Mouse (Mus musculus) lung, postnatal 0 days (tissue): ENCODE results near the gene Fzd2. TPM values are rescaled to one million over a fixed set of nuclear protein-coding genes. Genes with fewer than 3 reads are reported as not detected.
A peak's percentile ranks its signal among the peaks of the same experiment; 100 is the strongest.

Experiments
- ATAC-seq: fragments of 200-750 bp; cut with Nextera tagmentation; 2 replicates; pipeline ENCODE4 v1.8.0; 2017; ENCODE audit warnings: moderate library complexity
- DNase-seq: peaks from one replicate; pipeline ENCODE4 v3.0.0-alpha.2; 2016; ENCODE audit warnings: low spot score
- H3K27ac ChIP-seq: fragments of 300-500 bp; sonication (generic); 2 replicates; pipeline ENCODE4 v1.5.1; 2014; ENCODE audit warnings: antibody characterized with exemption, mild to moderate bottlenecking, low read length, mixed read lengths
- H3K27me3 ChIP-seq: fragments of 300-500 bp; sonication (generic); replicated peaks from 2 replicates; pipeline ENCODE4 v1.6.1; 2014; ENCODE audit warnings: low read length, mixed read lengths; ENCODE audit not compliant: insufficient read depth
- H3K36me3 ChIP-seq: fragments of 300-500 bp; sonication (generic); 2 replicates; pipeline ENCODE4 v1.6.1; 2014; ENCODE audit warnings: low read length, mixed read lengths; ENCODE audit not compliant: insufficient read depth
- H3K4me1 ChIP-seq: fragments of 300-500 bp; sonication (generic); 2 replicates; pipeline ENCODE4 v1.6.1; 2014; ENCODE audit warnings: antibody characterized with exemption, low read depth, low read length, mixed read lengths; ENCODE audit not compliant: insufficient read depth
- H3K4me2 ChIP-seq: fragments of 300-500 bp; sonication (generic); replicated peaks from 2 replicates; pipeline ENCODE4 v1.6.1; 2014; ENCODE audit warnings: low read depth, mild to moderate bottlenecking, low read length, moderate library complexity, mixed read lengths
- H3K4me3 ChIP-seq: fragments of 300-500 bp; sonication (generic); 2 replicates; pipeline ENCODE4 v1.5.1; 2014; ENCODE audit warnings: low read depth, low read length
- H3K9ac ChIP-seq: fragments of 300-500 bp; sonication (generic); replicated peaks from 2 replicates; pipeline ENCODE4 v1.6.1; 2014; ENCODE audit warnings: low read depth, mild to moderate bottlenecking
- H3K9me3 ChIP-seq: fragments of 300-500 bp; sonication (generic); 2 replicates; pipeline ENCODE4 v1.6.1; 2016; ENCODE audit warnings: low read length, mixed read lengths
- CTCF ChIP-seq: IDR thresholded peaks from 2 replicates; pipeline ENCODE4 v1.5.1; 2016; ENCODE audit warnings: antibody characterized with exemption, mild to moderate bottlenecking
- EP300 ChIP-seq: IDR thresholded peaks from 2 replicates; pipeline ENCODE4 v1.6.1; 2016; ENCODE audit warnings: antibody characterized with exemption, mild to moderate bottlenecking, control low read depth
- WGBS: fragments of 180-500 bp; shearing (Covaris S2); extraction: QIAGEN DNeasy Blood & Tissue Kit; methylation state at CpG from one replicate; pipeline ENCODE4 v1.1.7; 2014; 5-methylcytosine and 5-hydroxymethylcytosine counted together
- polyA plus RNA-seq: library from polyadenylated mRNA; unstranded; fragments of >200 nt; fragmentation: Nextera tagmentation; extraction: Ambion mirVana; gene quantifications from 2 replicates; pipeline ENCODE4 v1.2.1, GENCODE M21; 2015

The Fzd2 gene
- polyA plus RNA-seq, 1 experiment from 2014 or later = 19.6 TPM

- no peak for DNase-seq
- peak; percentile 12; the same call in 1 of the 2 replicates for ATAC-seq
- 41% methylated on average over 8 of the region's 8 CpGs for WGBS
- Histone ChIP-seq H3K27ac (no peak overlapping the region), H3K9ac (no peak overlapping the region), H3K4me1 (no peaks in the 10 kb centered on the region), H3K4me2 (no peak overlapping the region), H3K36me3 (no peaks in the 10 kb centered on the region), H3K9me3 (no peaks in the 10 kb centered on the region), H3K27me3 (no peaks in the 10 kb centered on the region), H3K4me3 (no peak overlapping the region)
- no peak for TF ChIP-seq CTCF
These were observed 51.7 kb downstream of the Fzd2 start for GRCm38 (mm10) chr11:102655888-102656287.

DNA sequence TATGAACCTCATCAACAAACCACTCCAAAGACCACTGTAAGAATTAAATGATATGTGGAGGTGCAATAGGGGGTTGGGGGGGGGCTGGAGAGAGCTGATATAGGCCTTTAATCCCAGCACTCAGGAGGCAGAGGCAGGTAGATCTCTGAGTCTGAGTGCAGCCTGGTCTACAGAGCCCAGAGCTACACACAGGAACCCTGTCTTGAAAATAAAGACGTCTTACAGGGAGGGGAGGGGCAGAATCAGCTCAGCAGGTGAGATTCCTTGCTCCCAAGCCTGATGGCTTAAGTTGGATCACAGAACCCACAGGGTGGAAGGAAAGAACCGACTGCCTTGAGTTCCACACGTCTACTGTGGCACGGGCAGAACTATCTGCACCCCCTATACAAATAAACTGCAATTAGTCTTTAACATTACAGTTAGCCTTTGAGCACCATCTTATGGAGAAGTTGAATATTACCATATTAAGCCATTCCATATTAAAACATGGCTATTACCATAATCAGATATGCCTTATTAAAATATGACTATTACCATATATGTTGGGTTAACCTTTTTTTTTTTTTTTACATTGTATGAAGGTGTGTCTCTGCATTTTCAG is 52.2 kb downstream of the Fzd2 start:
- Histone ChIP-seq H3K27me3 (no peaks in the 10 kb centered on the region), H3K4me2 (no peak overlapping the region), H3K4me3 (no peak overlapping the region), H3K27ac (no peak overlapping the region), H3K9ac (no peak overlapping the region), H3K4me1 (no peaks in the 10 kb centered on the region), H3K9me3 (no peaks in the 10 kb centered on the region), H3K36me3 (no peaks in the 10 kb centered on the region)
- TF ChIP-seq EP300 (no peak), CTCF (peak; percentile 71)
- DNase-seq (peak; percentile 76), ATAC-seq (peak; percentile 35; the same call in 1 of the 2 replicates)
- WGBS = 5% methylated on average over 4 of the region's 4 CpGs

DNA sequence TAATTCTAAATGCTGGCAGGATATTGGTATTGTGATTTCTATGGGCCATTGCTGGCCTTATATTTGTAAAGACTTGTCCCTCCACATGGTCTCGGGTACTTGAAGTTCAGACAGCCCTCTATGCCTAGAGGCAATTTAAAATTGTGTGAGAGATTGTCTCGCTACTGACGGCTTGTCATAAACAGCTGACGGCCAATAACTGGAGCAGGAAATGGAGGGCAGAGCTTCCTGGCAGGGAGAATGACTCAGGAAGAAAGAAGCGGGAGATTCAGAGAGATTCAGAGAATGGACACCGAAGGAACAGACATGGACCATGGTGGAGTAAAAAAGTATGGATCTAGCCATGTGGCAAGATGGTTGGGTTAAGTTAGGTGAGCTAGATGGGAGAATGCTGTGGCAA is 52.7 kb downstream of the Fzd2 start:
- Histone ChIP-seq H3K4me3 (no peak overlapping the region), H3K27me3 (no peaks in the 10 kb centered on the region), H3K9me3 (no peaks in the 10 kb centered on the region), H3K27ac (no peak overlapping the region), H3K4me2 (no peak overlapping the region), H3K36me3 (no peaks in the 10 kb centered on the region), H3K9ac (no peak overlapping the region), H3K4me1 (no peaks in the 10 kb centered on the region)
- 30% methylated on average over 6 of the region's 6 CpGs for WGBS
- no peak for DNase-seq
- ATAC-seq = no peak
- TF ChIP-seq CTCF = no peak
- TF ChIP-seq EP300 = no peak

Other genes with a start within 250 kb of the Fzd2 start
- 9.7 and 9.8 TPM in 2 replicates for gene Slc4a1, start 238.2 kb upstream of the Fzd2 start, polyA plus RNA-seq
- gene Rundc3a, start 211.0 kb upstream of the Fzd2 start, polyA plus RNA-seq = 1.7 and 1.9 TPM in 2 replicates
- 214 TPM in 2 replicates for gene Slc25a39, start 196.4 kb upstream of the Fzd2 start, polyA plus RNA-seq
- 215 and 223 TPM in 2 replicates for gene Grn, start 174.1 kb upstream of the Fzd2 start, polyA plus RNA-seq
- 3.2 and 3.4 TPM in 2 replicates for gene Fam171a2, start 156.7 kb upstream of the Fzd2 start, polyA plus RNA-seq
- 13.0 and 14.9 TPM in 2 replicates for gene Itga2b, start 134.3 kb upstream of the Fzd2 start, polyA plus RNA-seq
- 25.3 and 27.4 TPM in 2 replicates for gene Gpatch8, start 48.0 kb upstream of the Fzd2 start, polyA plus RNA-seq
- gene Gm11627, start 24.9 kb upstream of the Fzd2 start, polyA plus RNA-seq = 8.0 and 11.4 TPM in 2 replicates
- gene Meioc, start 59.3 kb downstream of the Fzd2 start, polyA plus RNA-seq = 0.04 and 0.05 TPM in 2 replicates
- 20.4 and 22.8 TPM in 2 replicates for gene Ccdc43, start 93.4 kb downstream of the Fzd2 start, polyA plus RNA-seq
- 0.78 and 1.8 TPM in 2 replicates for gene Adam11, start 157.0 kb downstream of the Fzd2 start, polyA plus RNA-seq
- 35.9 and 37.0 TPM in 2 replicates for gene Gjc1, start 215.3 kb downstream of the Fzd2 start, polyA plus RNA-seq
- gene Higd1b, start 231.5 kb downstream of the Fzd2 start, polyA plus RNA-seq = 111 and 138 TPM in 2 replicates